Mouse (Mus musculus): ENCODE measurements around the gene Ambra1.

DNA sequence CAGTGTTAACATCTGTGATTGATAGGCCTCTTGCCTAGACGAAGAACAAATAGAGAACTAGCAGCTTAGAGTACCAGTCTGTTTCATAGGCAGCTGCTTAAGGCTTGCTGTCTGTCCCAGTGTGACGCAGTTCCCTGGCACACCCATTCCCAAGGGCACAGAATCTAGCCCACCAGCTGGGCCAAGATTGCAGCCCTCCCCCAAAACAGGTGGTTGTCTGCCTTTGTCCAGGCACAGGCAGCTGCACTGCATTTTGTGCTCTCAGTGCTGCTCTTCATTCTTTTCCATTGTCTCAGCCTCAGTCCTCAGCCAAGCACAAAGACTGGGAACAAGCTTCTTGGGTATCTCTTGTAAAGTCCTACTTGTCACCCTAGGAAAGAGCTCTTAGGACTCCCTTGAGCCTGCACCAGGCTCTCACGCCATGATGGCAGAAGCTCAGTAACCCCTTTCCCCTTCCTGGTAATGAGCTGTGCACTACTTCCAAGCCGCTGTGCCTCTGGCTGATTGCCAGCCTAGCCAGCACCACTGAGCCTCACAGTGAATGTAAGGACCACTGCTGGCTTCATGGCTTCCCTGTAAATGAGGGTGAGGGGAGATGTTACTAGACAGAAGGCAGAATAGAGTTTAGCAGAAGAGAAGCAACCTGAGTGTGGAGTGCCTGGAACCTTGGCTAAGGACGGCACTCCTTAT is 174.8 kb downstream of the Ambra1 start:
- TF ChIP-seq CTCF (IDR thresholded peaks at IDR 0.05; ENCODE audit: insufficient read depth, low read depth, low read length) (no peak), POLR2A (IDR thresholded peaks at IDR 0.05; ENCODE audit: insufficient read depth, low read depth, low read length) (no peak)
